Mouse (Mus musculus) neural tube, embryonic 14.5 days (tissue): ENCODE data around the gene Nek8. TPM values are rescaled to one million over a fixed set of nuclear protein-coding genes. Genes with fewer than 3 reads are reported as not detected.
A peak's percentile ranks its signal among the peaks of the same experiment; 100 is the strongest.

Experiments
- ATAC-seq: fragments of 200-750 bp; cut with Nextera tagmentation; 2 replicates; pipeline ENCODE4 v1.8.0; 2017; ENCODE audit warnings: low read depth, mild to moderate bottlenecking, moderate TSS enrichment, moderate library complexity
- H3K27ac ChIP-seq: fragments of 300-500 bp; sonication (generic); 2 replicates; pipeline ENCODE4 v1.5.1; 2014; ENCODE audit warnings: low read depth, mild to moderate bottlenecking, control low read depth, low read length, moderate library complexity, mixed read lengths
- H3K27me3 ChIP-seq: fragments of 300-500 bp; sonication (generic); 2 replicates; pipeline ENCODE4 v1.6.1; 2014; ENCODE audit warnings: low read length; ENCODE audit not compliant: control insufficient read depth, insufficient read depth
- H3K36me3 ChIP-seq: fragments of 300-500 bp; sonication (generic); 2 replicates; pipeline ENCODE4 v1.6.1; 2014; ENCODE audit warnings: low read length, mixed read lengths; ENCODE audit not compliant: control insufficient read depth, insufficient read depth
- H3K4me1 ChIP-seq: fragments of 300-500 bp; sonication (generic); 2 replicates; pipeline ENCODE4 v1.6.1; 2014; ENCODE audit warnings: low read length; ENCODE audit not compliant: control insufficient read depth, insufficient read depth
- H3K4me2 ChIP-seq: fragments of 300-500 bp; sonication (generic); 2 replicates; pipeline ENCODE4 v1.6.1; 2014; ENCODE audit warnings: mild to moderate bottlenecking, low read depth, low read length, control low read depth
- H3K4me3 ChIP-seq: fragments of 300-500 bp; sonication (generic); 2 replicates; pipeline ENCODE4 v1.5.1; 2014; ENCODE audit warnings: low read depth, low read length, control low read depth, mixed read lengths
- H3K9ac ChIP-seq: fragments of 300-500 bp; sonication (generic); replicated peaks from 2 replicates; pipeline ENCODE4 v1.6.1; 2014; ENCODE audit warnings: low read depth, mild to moderate bottlenecking, control low read depth, low read length, mixed read lengths
- H3K9me3 ChIP-seq: fragments of 300-500 bp; sonication (generic); 2 replicates; pipeline ENCODE4 v1.6.1; 2016; ENCODE audit warnings: low read length; ENCODE audit not compliant: control insufficient read depth
- WGBS: fragments of 180-500 bp; shearing (Covaris S2); extraction: QIAGEN DNeasy Blood & Tissue Kit; methylation state at CpG from one replicate; pipeline ENCODE4 v1.1.7; 2014; 5-methylcytosine and 5-hydroxymethylcytosine counted together
- polyA plus RNA-seq: library from polyadenylated mRNA; unstranded; fragments of >200 nt; fragmentation: Nextera tagmentation; extraction: Ambion mirVana; gene quantifications from 2 replicates; pipeline ENCODE4 v1.2.1, GENCODE M21; 2014

The Nek8 gene
- polyA plus RNA-seq, 1 experiment from 2014 or later, result 3.9 TPM

- H3K27me3 ChIP-seq, result no peaks in the 10 kb centered on the region
- H3K9ac ChIP-seq, result 0 out of 2 replicates have a peak overlapping the region, but pooled peaks have one; percentile 41
- ATAC-seq, result no peak
- peak overlapping the region; percentile 78; the same call in 1 of the 2 replicates for H3K27ac ChIP-seq
- 27% methylated on average over 8 of the region's 8 CpGs for WGBS
- H3K36me3 ChIP-seq, result peaks cover 24% of the 10 kb centered on the region
- H3K4me1 ChIP-seq, result peaks cover 32% of the 10 kb centered on the region
- peak overlapping the region; percentile 53 for H3K4me2 ChIP-seq
- no peaks in the 10 kb centered on the region for H3K9me3 ChIP-seq
- H3K4me3 ChIP-seq, result peak overlapping the region; percentile 53
These were observed 3.0 kb upstream of the Nek8 start for GRCm38 (mm10) chr11:78179438-78179999.

- peak; percentile 3; the same call in 1 of the 2 replicates for ATAC-seq
- WGBS, result 2% methylated on average over 29 of the region's 29 CpGs
- peak overlapping the region; percentile 78 for H3K27ac ChIP-seq
- peak overlapping the region; percentile 53 for H3K4me3 ChIP-seq
- no peaks in the 10 kb centered on the region for H3K27me3 ChIP-seq
- H3K9ac ChIP-seq, result peak overlapping the region; percentile 41
- peak overlapping the region; percentile 53 for H3K4me2 ChIP-seq
- H3K36me3 ChIP-seq, result peaks cover 24% of the 10 kb centered on the region
- H3K9me3 ChIP-seq, result no peaks in the 10 kb centered on the region
- peaks cover 32% of the 10 kb centered on the region for H3K4me1 ChIP-seq
These were observed 2.5 kb upstream of the Nek8 start for GRCm38 (mm10) chr11:78178859-78179437.

GRCm38 (mm10) chr11:78177903-78178858 lies 1.7 kb upstream of the Nek8 start:
- Histone ChIP-seq H3K36me3 (peaks cover 24% of the 10 kb centered on the region), H3K9ac (peak overlapping the region; percentile 41), H3K4me1 (peaks cover 32% of the 10 kb centered on the region), H3K27me3 (no peaks in the 10 kb centered on the region), H3K4me2 (peak overlapping the region; percentile 53), H3K9me3 (no peaks in the 10 kb centered on the region), H3K4me3 (peak overlapping the region; percentile 53), H3K27ac (peak overlapping the region; percentile 78)
- ATAC-seq, result peak; percentile 87
- WGBS, result 0% methylated on average over 67 of the region's 84 CpGs

- Histone ChIP-seq H3K9ac (no peak overlapping the region), H3K4me1 (peaks cover 31% of the 10 kb centered on the region), H3K27me3 (no peaks in the 10 kb centered on the region), H3K9me3 (no peaks in the 10 kb centered on the region), H3K4me2 (peak overlapping the region; percentile 53), H3K36me3 (peaks cover 24% of the 10 kb centered on the region), H3K4me3 (peak overlapping the region; percentile 53), H3K27ac (peak overlapping the region; percentile 4; the same call in 1 of the 2 replicates)
- 3% methylated on average over 10 of the region's 10 CpGs for WGBS
- ATAC-seq, result no peak; the same call in 1 of the 2 replicates
These were observed 962 bp upstream of the Nek8 start for GRCm38 (mm10) chr11:78177437-78177836.

- no peak overlapping the region for H3K27ac ChIP-seq
- WGBS, result under 1% methylated on average over 23 of the region's 23 CpGs
These were observed 443 bp upstream of the Nek8 start for GRCm38 (mm10) chr11:78176905-78177331.

GRCm38 (mm10) chr11:78175771-78176401 lies 589 bp downstream of the Nek8 start:
- peaks cover 17% of the 10 kb centered on the region for H3K36me3 ChIP-seq
- 9% methylated on average over 9 of the region's 10 CpGs for WGBS
- peaks cover 19% of the 10 kb centered on the region for H3K4me1 ChIP-seq

More at GRCm38 (mm10) chr11:78176905-78177331, 443 bp upstream of the Nek8 start:
- H3K9me3 ChIP-seq, result no peaks in the 10 kb centered on the region
- H3K27me3 ChIP-seq, result no peaks in the 10 kb centered on the region
- peak overlapping the region; percentile 53 for H3K4me2 ChIP-seq
- H3K36me3 ChIP-seq, result peaks cover 24% of the 10 kb centered on the region
- 0 out of 2 replicates have a peak overlapping the region, but pooled peaks have one; percentile 44 for H3K9ac ChIP-seq
- peaks cover 26% of the 10 kb centered on the region for H3K4me1 ChIP-seq
- peak overlapping the region; percentile 53 for H3K4me3 ChIP-seq
- no peak for ATAC-seq

GRCm38 (mm10) chr11:78174506-78174905 lies 2.0 kb downstream of the Nek8 start:
- peaks cover 18% of the 10 kb centered on the region for H3K4me1 ChIP-seq
- 97% methylated on average over 3 of the region's 3 CpGs for WGBS
- H3K4me2 ChIP-seq, result no peak overlapping the region
- no peaks in the 10 kb centered on the region for H3K27me3 ChIP-seq
- H3K9ac ChIP-seq, result no peak overlapping the region
- H3K4me3 ChIP-seq, result no peak overlapping the region
- no peaks in the 10 kb centered on the region for H3K9me3 ChIP-seq
- peaks cover 4% of the 10 kb centered on the region; the same call in 1 of the 2 replicates for H3K36me3 ChIP-seq
- ATAC-seq, result no peak
- H3K27ac ChIP-seq, result no peak overlapping the region

More at GRCm38 (mm10) chr11:78175771-78176401, 589 bp downstream of the Nek8 start:
- H3K9me3 ChIP-seq, result no peaks in the 10 kb centered on the region
- H3K27ac ChIP-seq, result 0 out of 2 replicates have a peak overlapping the region, but pooled peaks have one; percentile 48
- peak overlapping the region; percentile 53 for H3K4me3 ChIP-seq
- no peaks in the 10 kb centered on the region for H3K27me3 ChIP-seq
- peak overlapping the region; percentile 44; the same call in 1 of the 2 replicates for H3K9ac ChIP-seq
- no peak for ATAC-seq
- H3K4me2 ChIP-seq, result peak overlapping the region; percentile 53

- H3K4me1 ChIP-seq, result peaks cover 10% of the 10 kb centered on the region; the same call in 1 of the 2 replicates
- no peaks in the 10 kb centered on the region for H3K36me3 ChIP-seq
- H3K27ac ChIP-seq, result no peak overlapping the region
- no peak overlapping the region for H3K9ac ChIP-seq
- H3K4me2 ChIP-seq, result no peak overlapping the region
- no peaks in the 10 kb centered on the region for H3K27me3 ChIP-seq
- no peak for ATAC-seq
- H3K4me3 ChIP-seq, result no peak overlapping the region
- no peaks in the 10 kb centered on the region for H3K9me3 ChIP-seq
- WGBS, result 87% methylated on average over 19 of the region's 19 CpGs
These were observed 3.6 kb downstream of the Nek8 start for GRCm38 (mm10) chr11:78172748-78173383.
